In the genomic region with DNA sequence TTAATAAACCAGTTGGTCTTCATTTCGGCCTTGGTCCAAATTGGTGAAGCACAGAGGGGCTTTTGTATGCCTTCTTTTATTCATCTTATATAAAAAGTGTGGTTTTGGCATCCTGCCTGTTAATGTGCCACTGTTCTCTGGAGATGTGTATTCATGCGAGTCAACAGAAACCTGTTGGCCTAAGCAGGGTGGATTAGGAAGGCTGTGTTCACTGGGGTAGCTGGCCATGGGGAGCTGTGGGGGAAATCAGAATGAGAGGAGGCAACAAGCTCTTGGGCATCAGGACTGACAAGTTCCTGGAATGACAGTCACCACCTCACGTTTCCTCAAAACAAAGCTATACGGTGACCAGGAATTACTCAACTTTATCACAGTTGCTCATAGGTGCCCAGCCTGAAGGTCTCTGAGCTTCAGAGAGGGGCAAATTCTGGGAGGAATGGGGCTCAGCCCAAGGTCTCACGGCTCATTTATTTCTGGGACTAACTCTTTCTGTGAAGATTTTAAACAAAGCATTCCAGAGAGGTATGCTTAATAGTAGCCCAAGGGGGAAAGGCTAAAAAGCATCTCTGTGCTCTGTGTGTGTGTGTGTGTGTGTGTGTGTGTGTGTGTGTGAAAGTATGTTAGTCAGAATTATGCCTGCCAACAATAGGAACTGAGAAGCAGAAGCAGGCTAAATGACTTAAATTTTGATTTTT, we compare ENCODE assay signal across 14 mouse cellular contexts.
DNase-seq lines count a peak whose midpoint lies in the region; ATAC-seq and TF ChIP-seq lines count a peak whose summit lies in the region.
"Had no signal": no experiment of that assay in that cellular context is flagged by ENCODE, and none has a peak within 500 bp of the region (broad histone marks: within the 10 kb centered on the region; RNA-seq: fewer than 3 reads in every experiment).

No protein-coding gene starts in this region.

- no peak for TF ChIP-seq POLR2A in kidney, adult 2 months (IDR thresholded peaks at IDR 0.05; ENCODE audit: low read depth, low read length)

- H3K36me3 ChIP-seq in lung, embryonic 16.5 days (ENCODE audit: control insufficient read depth, insufficient read depth, low read length): no peaks in the 10 kb centered on the region
- H3K36me3 ChIP-seq in embryonic facial prominence, embryonic 14.5 days (ENCODE audit: control insufficient read depth, insufficient read depth, low read length): no peaks in the 10 kb centered on the region
- H3K36me3 ChIP-seq in kidney, adult 2 months (ENCODE audit: control insufficient read depth, insufficient read depth, low read length): no peaks in the 10 kb centered on the region
- H3K36me3 ChIP-seq in neural tube, embryonic 15.5 days: no peaks in the 10 kb centered on the region
- H3K36me3 ChIP-seq in intestine, embryonic 15.5 days: no peaks in the 10 kb centered on the region
- H3K36me3 ChIP-seq in heart, embryonic 10.5 days: no peaks in the 10 kb centered on the region

- no peak for DNase-seq in lung, postnatal 14 days
- DNase-seq in embryonic facial prominence, embryonic 14.5 days (ENCODE audit: low spot score): peak; percentile 82
- peak; percentile 45 for DNase-seq in kidney, adult 2 months
- no peak for DNase-seq in heart, embryonic 10.5 days (ENCODE audit: low spot score)
- no peak for DNase-seq in thymus, postnatal 14 days
- DNase-seq: gastrocnemius, postnatal 14 days; liver, postnatal 0 days; right cerebral cortex, postnatal 25 days had no signal

- H3K4me3 ChIP-seq in lung, embryonic 16.5 days (ENCODE audit: low read length): no peak overlapping the region
- no peak overlapping the region for H3K4me3 ChIP-seq in embryonic facial prominence, embryonic 14.5 days (ENCODE audit: low read depth, low read length)
- no peak overlapping the region for H3K4me3 ChIP-seq in kidney, adult 2 months (ENCODE audit: insufficient read depth, low read depth, low read length)
- H3K4me3 ChIP-seq in neural tube, embryonic 15.5 days (replicated peaks): no peak overlapping the region
- H3K4me3 ChIP-seq in intestine, embryonic 15.5 days (replicated peaks): no peak overlapping the region
- H3K4me3 ChIP-seq in heart, embryonic 10.5 days: no peak overlapping the region
- H3K4me3 ChIP-seq: left cerebral cortex, adult 2 months; myocyte had no signal

- no peak for TF ChIP-seq CTCF in kidney, adult 2 months (conservative IDR thresholded peaks at IDR 0.05; ENCODE audit: insufficient read depth, insufficient read length, low read depth, low read length)

- H3K27ac ChIP-seq in lung, embryonic 16.5 days (ENCODE audit: low read length): peak overlapping the region; percentile 56
- no peak overlapping the region for H3K27ac ChIP-seq in embryonic facial prominence, embryonic 14.5 days (replicated peaks; ENCODE audit: low read depth, low read length)
- H3K27ac ChIP-seq in kidney, adult 2 months (ENCODE audit: insufficient read depth, low read depth, low read length): no peak overlapping the region
- H3K27ac ChIP-seq in neural tube, embryonic 15.5 days (replicated peaks): 0 out of 2 replicates have a peak overlapping the region, but pooled peaks have one; percentile 33
- H3K27ac ChIP-seq in intestine, embryonic 15.5 days: no peak overlapping the region
- no peak overlapping the region for H3K27ac ChIP-seq in heart, embryonic 10.5 days
- H3K27ac ChIP-seq: left cerebral cortex, adult 2 months had no signal

- peak; percentile 54; the same call in 1 of the 2 replicates for ATAC-seq in lung, embryonic 16.5 days (ENCODE audit: low read depth)
- ATAC-seq in embryonic facial prominence, embryonic 14.5 days (ENCODE audit: low read depth): peak; percentile 83; the same call in 1 of the 2 replicates
- ATAC-seq in neural tube, embryonic 15.5 days (ENCODE audit: low FRiP score): peak; percentile 33; the same call in 1 of the 2 replicates
- no peak for ATAC-seq in intestine, embryonic 15.5 days
- ATAC-seq: activated CD4-positive, CD25-positive, alpha-beta regulatory T cell, adult 4 months; liver, postnatal 0 days had no signal

- H3K9ac ChIP-seq in lung, embryonic 16.5 days (ENCODE audit: low read length): no peak overlapping the region
- H3K9ac ChIP-seq in embryonic facial prominence, embryonic 14.5 days (ENCODE audit: low read depth, low read length): no peak overlapping the region
- no peak overlapping the region for H3K9ac ChIP-seq in neural tube, embryonic 15.5 days (replicated peaks)
- no peak overlapping the region for H3K9ac ChIP-seq in intestine, embryonic 15.5 days
- H3K9ac ChIP-seq: liver, postnatal 0 days had no signal

- H3K4me1 ChIP-seq in lung, embryonic 16.5 days (replicated peaks; ENCODE audit: control insufficient read depth, insufficient read depth, low read length): peaks cover 20% of the 10 kb centered on the region
- peaks cover 14% of the 10 kb centered on the region; the same call in 1 of the 2 replicates for H3K4me1 ChIP-seq in embryonic facial prominence, embryonic 14.5 days (ENCODE audit: control insufficient read depth, insufficient read depth, low read length)
- H3K4me1 ChIP-seq in kidney, adult 2 months (ENCODE audit: control insufficient read depth, insufficient read depth, low read length): no peaks in the 10 kb centered on the region; the same call in 1 of the 2 replicates
- peaks cover 14% of the 10 kb centered on the region for H3K4me1 ChIP-seq in neural tube, embryonic 15.5 days
- peaks cover 3% of the 10 kb centered on the region; the same call in 1 of the 2 replicates for H3K4me1 ChIP-seq in intestine, embryonic 15.5 days (replicated peaks)
- H3K4me1 ChIP-seq in heart, embryonic 10.5 days: peaks cover 25% of the 10 kb centered on the region

- no peaks in the 10 kb centered on the region for H3K27me3 ChIP-seq in lung, embryonic 16.5 days (ENCODE audit: control insufficient read depth, insufficient read depth, low read depth, low read length)
- no peaks in the 10 kb centered on the region for H3K27me3 ChIP-seq in embryonic facial prominence, embryonic 14.5 days (replicated peaks; ENCODE audit: control insufficient read depth, insufficient read depth, low read length)
- no peaks in the 10 kb centered on the region for H3K27me3 ChIP-seq in kidney, adult 2 months (replicated peaks; ENCODE audit: control insufficient read depth, insufficient read depth, low read length)
- no peaks in the 10 kb centered on the region for H3K27me3 ChIP-seq in neural tube, embryonic 15.5 days (replicated peaks)
- H3K27me3 ChIP-seq in intestine, embryonic 15.5 days (replicated peaks): no peaks in the 10 kb centered on the region
- H3K27me3 ChIP-seq in heart, embryonic 10.5 days (ENCODE audit: insufficient read depth, poor library complexity, severe bottlenecking): no peaks in the 10 kb centered on the region

- no peak overlapping the region for H3K4me2 ChIP-seq in lung, embryonic 16.5 days (ENCODE audit: low read depth, low read length)
- no peak overlapping the region for H3K4me2 ChIP-seq in embryonic facial prominence, embryonic 14.5 days (ENCODE audit: low read depth, low read length)
- H3K4me2 ChIP-seq in neural tube, embryonic 15.5 days: no peak overlapping the region
- no peak overlapping the region for H3K4me2 ChIP-seq in intestine, embryonic 15.5 days (replicated peaks)

- 38% methylated on average over 5 of the region's 5 CpGs for WGBS in lung, embryonic 16.5 days
- 52% methylated on average over 5 of the region's 5 CpGs for WGBS in embryonic facial prominence, embryonic 14.5 days
- WGBS in kidney, adult 2 months: 44% methylated on average over 5 of the region's 5 CpGs
- WGBS in neural tube, embryonic 15.5 days: 68% methylated on average over 5 of the region's 5 CpGs
- WGBS in intestine, embryonic 15.5 days: 71% methylated on average over 5 of the region's 5 CpGs
- WGBS in heart, embryonic 10.5 days: 74% methylated on average over 5 of the region's 5 CpGs

- H3K9me3 ChIP-seq in lung, embryonic 16.5 days (ENCODE audit: control insufficient read depth, low read length): no peaks in the 10 kb centered on the region
- H3K9me3 ChIP-seq in embryonic facial prominence, embryonic 14.5 days (ENCODE audit: control insufficient read depth, low read length): no peaks in the 10 kb centered on the region
- H3K9me3 ChIP-seq in neural tube, embryonic 15.5 days (replicated peaks): no peaks in the 10 kb centered on the region
- H3K9me3 ChIP-seq in intestine, embryonic 15.5 days: no peaks in the 10 kb centered on the region
- no peaks in the 10 kb centered on the region for H3K9me3 ChIP-seq in heart, embryonic 10.5 days

Comparison
In these comparisons a context has a peak if more than half of its experiments do, and no peak if none do; other contexts are left out.
1. H3K27ac ChIP-seq: peak in lung, embryonic 16.5 days (single experiment) and neural tube, embryonic 15.5 days (single experiment); none in embryonic facial prominence, embryonic 14.5 days (single experiment), kidney, adult 2 months (single experiment), intestine, embryonic 15.5 days (single experiment) and heart, embryonic 10.5 days (single experiment).
2. DNase-seq: peak in embryonic facial prominence, embryonic 14.5 days (single experiment) and kidney, adult 2 months (single experiment); none in lung, postnatal 14 days (single experiment), heart, embryonic 10.5 days (single experiment) and thymus, postnatal 14 days (single experiment).